Mouse (Mus musculus) effector memory CD4-positive, alpha-beta T cell, adult 5 months (primary cell): ENCODE data around the gene Zbtb7b. TPM values are rescaled to one million over a fixed set of nuclear protein-coding genes. Genes with fewer than 3 reads are reported as not detected.

Experiments used
- polyA plus RNA-seq: library from polyadenylated mRNA; unstranded; fragments of 100-300 nt; shearing (Covaris generic); gene quantifications from one replicate; pipeline ENCODE4 v1.2.1, GENCODE M21; 2017

The Zbtb7b gene
- polyA plus RNA-seq: 17.3 TPM

GRCm38 (mm10) chr3:89394006-89394893, at the start of gene Zbtb7b:
TSS of gene Zbtb7b (minus strand) at chr3:89394776.

GRCm38 (mm10) chr3:89436176-89437113, 41.9 kb upstream of the Zbtb7b start, which contains the start of gene Pbxip1:
TSS of gene Pbxip1 (plus strand) at chr3:89436706.

GRCm38 (mm10) chr3:89430171-89431159, 35.9 kb upstream of the Zbtb7b start, which contains the start of gene Pygo2:
TSS of gene Pygo2 (plus strand) at chr3:89430214.

GRCm38 (mm10) chr3:89418170-89418860, 23.7 kb upstream of the Zbtb7b start, which contains the start of the genes Cks1b and Shc1:
TSS of gene Cks1b (minus strand) at chr3:89418383.
TSS of gene Shc1 (plus strand) at chr3:89418443.

GRCm38 (mm10) chr3:89411490-89412393, 17.2 kb upstream of the Zbtb7b start, which contains the start of gene Flad1:
TSS of gene Flad1 (minus strand) at chr3:89411870.

GRCm38 (mm10) chr3:89402693-89403092, 8.1 kb upstream of the Zbtb7b start, which contains the start of gene Lenep:
TSS of gene Lenep (minus strand) at chr3:89402793.

GRCm38 (mm10) chr3:89365153-89365485, 29.5 kb downstream of the Zbtb7b start, which contains the start of gene Dcst1:
TSS of gene Dcst1 (minus strand) at chr3:89365253.

GRCm38 (mm10) chr3:89361675-89362074, 32.9 kb downstream of the Zbtb7b start, which contains the start of gene Dcst2:
TSS of gene Dcst2 (plus strand) at chr3:89361975.

GRCm38 (mm10) chr3:89349869-89350501, 44.6 kb downstream of the Zbtb7b start, which contains the start of gene Adam15:
TSS of gene Adam15 (minus strand) at chr3:89349996.

GRCm38 (mm10) chr3:89337721-89338578, 56.6 kb downstream of the Zbtb7b start, which contains the start of gene Efna4:
TSS of gene Efna4 (minus strand) at chr3:89338028.

Other genes with a start within 250 kb of the Zbtb7b start
- 1.9 TPM for gene Hcn3, start 234.6 kb downstream of the Zbtb7b start, polyA plus RNA-seq
- 86.6 TPM for gene Clk2, start 230.0 kb downstream of the Zbtb7b start, polyA plus RNA-seq
- gene Scamp3, start 217.3 kb downstream of the Zbtb7b start, polyA plus RNA-seq: 232 TPM
- 94.4 TPM for gene Fam189b, start 211.6 kb downstream of the Zbtb7b start, polyA plus RNA-seq
- 79.2 TPM for gene Gba, start 191.8 kb downstream of the Zbtb7b start, polyA plus RNA-seq
- gene Thbs3, start 179.6 kb downstream of the Zbtb7b start, polyA plus RNA-seq: 1.6 TPM
- 87.7 TPM for gene Mtx1, start 167.7 kb downstream of the Zbtb7b start, polyA plus RNA-seq
- gene Muc1, start 165.7 kb downstream of the Zbtb7b start, polyA plus RNA-seq: 7.2 TPM
- 192 TPM for gene Krtcap2, start 148.8 kb downstream of the Zbtb7b start, polyA plus RNA-seq
- gene Trim46, start 148.5 kb downstream of the Zbtb7b start, polyA plus RNA-seq: 2.7 TPM
- 74.3 TPM for gene Dpm3, start 135.4 kb downstream of the Zbtb7b start, polyA plus RNA-seq
- gene Slc50a1, start 124.2 kb downstream of the Zbtb7b start, polyA plus RNA-seq: 132 TPM
- 0.26 TPM for gene Efna1, start 113.6 kb downstream of the Zbtb7b start, polyA plus RNA-seq
- gene Efna3, start 71.8 kb downstream of the Zbtb7b start, polyA plus RNA-seq: not detected
- gene Efna4, start 56.7 kb downstream of the Zbtb7b start, polyA plus RNA-seq: not detected
- 21.7 TPM for gene Adam15, start 44.8 kb downstream of the Zbtb7b start, polyA plus RNA-seq
- not detected for gene Dcst2, start 32.8 kb downstream of the Zbtb7b start, polyA plus RNA-seq
- 0.37 TPM for gene Dcst1, start 29.5 kb downstream of the Zbtb7b start, polyA plus RNA-seq
- not detected for gene Lenep, start 8.0 kb upstream of the Zbtb7b start, polyA plus RNA-seq
- 27.4 TPM for gene Flad1, start 17.1 kb upstream of the Zbtb7b start, polyA plus RNA-seq
- gene Cks1b, start 23.6 kb upstream of the Zbtb7b start, polyA plus RNA-seq: 10.5 TPM
- 69.1 TPM for gene Shc1, start 23.7 kb upstream of the Zbtb7b start, polyA plus RNA-seq
- gene Pygo2, start 35.4 kb upstream of the Zbtb7b start, polyA plus RNA-seq: 37.8 TPM
- 100 TPM for gene Pbxip1, start 41.9 kb upstream of the Zbtb7b start, polyA plus RNA-seq
- gene Pmvk, start 59.8 kb upstream of the Zbtb7b start, polyA plus RNA-seq: 14.1 TPM
- gene Kcnn3, start 125.4 kb upstream of the Zbtb7b start, polyA plus RNA-seq: not detected